Mouse (Mus musculus) heart, adult 2 months (tissue): ENCODE results near the gene Tmem104.

ENCODE experiments used
- CTCF ChIP-seq: fragments of 200-600 bp; IDR thresholded peaks from 2 replicates; pipeline ENCODE4 v1.8.1; 2022; ENCODE audit warnings: antibody characterized with exemption, mild to moderate bottlenecking, moderate library complexity
- POLR2A ChIP-seq: fragments of 200-500 bp; IDR thresholded peaks from 2 replicates; pipeline ENCODE4 v1.6.1; 2011; ENCODE audit warnings: mild to moderate bottlenecking, low read depth, low read length, control low read depth; ENCODE audit not compliant: insufficient read depth

DNA sequence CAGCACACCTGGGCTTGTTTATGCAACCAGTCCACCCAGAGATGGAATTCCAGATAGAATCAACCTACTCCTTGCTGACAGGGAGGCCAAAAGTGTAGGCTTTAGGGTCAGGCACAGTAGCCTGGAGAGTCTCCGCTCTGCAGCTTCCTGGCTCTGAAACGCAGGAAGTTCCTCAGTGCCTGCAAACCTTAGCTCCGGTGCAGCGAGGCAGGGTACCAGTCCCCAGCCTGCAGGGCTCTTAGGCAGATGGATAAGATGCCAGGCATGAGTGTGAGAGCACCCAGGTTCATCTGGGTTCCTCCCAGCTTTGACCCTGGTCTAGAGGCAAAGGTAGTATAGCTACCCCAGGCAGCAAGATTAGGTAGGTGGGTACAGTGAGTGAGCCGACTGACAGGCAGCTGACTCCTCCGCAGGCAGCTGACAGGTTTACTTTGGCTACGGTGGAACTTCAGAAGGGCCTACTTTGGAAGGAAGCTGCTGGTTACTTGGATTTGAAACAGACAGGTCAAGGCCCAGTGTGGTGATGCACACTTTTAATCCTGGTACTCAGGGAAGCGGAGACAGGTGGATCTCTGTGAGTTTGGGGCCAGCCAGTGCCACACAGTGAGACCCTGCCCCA lies 19.5 kb upstream of the Tmem104 start:
- TF ChIP-seq CTCF (no peak), POLR2A (no peak)
